Mouse (Mus musculus) cerebellum, adult 2 months (tissue): Measurements from ENCODE around the gene Npy2r.

Experiments used
- CTCF ChIP-seq: fragments of 200-500 bp; IDR thresholded peaks from 2 replicates; pipeline ENCODE4 v1.5.1; 2011; ENCODE audit warnings: low read depth, mild to moderate bottlenecking, control low read depth, low read length, moderate library complexity, borderline replicate concordance; ENCODE audit not compliant: insufficient read depth
- POLR2A ChIP-seq: fragments of 200-500 bp; IDR thresholded peaks from 2 replicates; pipeline ENCODE4 v1.6.1; 2011; ENCODE audit warnings: low read length, control low read depth, borderline replicate concordance; ENCODE audit not compliant: insufficient read depth

DNA sequence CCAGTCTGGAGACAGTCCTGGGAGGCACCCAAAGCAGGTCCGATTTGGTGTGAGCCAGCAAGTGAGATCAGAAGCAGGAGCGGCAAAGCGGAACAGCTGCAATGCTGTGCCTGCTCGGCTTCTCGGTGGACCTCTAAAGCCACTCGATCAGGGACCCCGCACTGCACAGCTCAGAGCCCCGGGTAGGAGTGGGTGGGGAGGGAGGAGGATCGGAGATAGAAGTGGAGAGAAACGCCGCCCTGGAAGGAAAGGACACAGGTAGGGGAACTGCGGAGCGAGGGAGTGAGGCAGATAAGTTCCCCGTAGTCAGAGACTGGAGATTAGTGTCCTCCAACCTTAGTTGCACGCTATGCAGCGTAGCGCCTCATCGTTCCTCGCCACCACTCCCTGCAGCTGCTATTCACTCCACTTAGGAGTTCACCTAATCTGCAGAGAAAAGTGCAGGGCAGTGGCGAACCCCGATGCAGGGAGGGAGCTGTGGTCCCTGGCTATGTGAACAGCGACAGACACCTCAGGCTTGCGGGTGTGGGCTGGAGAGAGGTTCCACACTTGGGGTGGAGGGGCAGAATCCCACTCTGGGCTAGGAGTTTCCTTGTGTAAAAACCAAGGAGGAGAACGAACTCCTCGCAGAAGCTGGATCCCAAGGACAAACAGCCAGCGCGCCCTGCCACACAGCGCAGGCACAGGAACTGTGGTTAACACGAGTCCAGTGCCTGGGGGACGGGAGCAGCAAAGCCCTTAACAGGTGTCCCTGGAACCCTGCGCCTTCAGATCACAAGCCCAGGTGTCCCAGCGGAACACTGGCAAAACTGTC is at the start of gene Npy2r:
- TF ChIP-seq CTCF (no peak), POLR2A (no peak)
